Mouse (Mus musculus) midbrain, embryonic 16.5 days (tissue): Measurements from ENCODE around the gene Gm13871. TPM values are rescaled to one million over a fixed set of nuclear protein-coding genes. Genes with fewer than 3 reads are reported as not detected.
"Not testable (repeated sequence)": the region's sequence is repeated elsewhere in the genome, so short reads cannot be mapped to it uniquely, and the experiment has no call there.

Source experiments
- ATAC-seq: fragments of 200-750 bp; cut with Nextera tagmentation; 2 replicates; pipeline ENCODE4 v1.8.0; 2017; ENCODE audit warnings: moderate TSS enrichment
- H3K27ac ChIP-seq: fragments of 300-500 bp; sonication (generic); 2 replicates; pipeline ENCODE4 v1.5.1; 2014; ENCODE audit warnings: mild to moderate bottlenecking, low read length, mixed read lengths
- H3K27me3 ChIP-seq: fragments of 300-500 bp; sonication (generic); 2 replicates; pipeline ENCODE4 v1.6.1; 2014; ENCODE audit warnings: low read depth, low read length, mixed read lengths; ENCODE audit not compliant: control insufficient read depth, insufficient read depth
- H3K36me3 ChIP-seq: fragments of 300-500 bp; sonication (generic); 2 replicates; pipeline ENCODE4 v1.6.1; 2014; ENCODE audit warnings: mild to moderate bottlenecking, low read length, moderate library complexity, mixed read lengths; ENCODE audit not compliant: control insufficient read depth, insufficient read depth
- H3K4me1 ChIP-seq: fragments of 300-500 bp; sonication (generic); 2 replicates; pipeline ENCODE4 v1.6.1; 2014; ENCODE audit warnings: mild to moderate bottlenecking, low read length, mixed read lengths; ENCODE audit not compliant: control insufficient read depth, insufficient read depth
- H3K4me2 ChIP-seq: fragments of 300-500 bp; sonication (generic); 2 replicates; pipeline ENCODE4 v1.6.1; 2014; ENCODE audit warnings: mild to moderate bottlenecking, low read length, mixed read lengths
- H3K4me3 ChIP-seq: fragments of 300-500 bp; sonication (generic); 2 replicates; pipeline ENCODE4 v1.5.1; 2014; ENCODE audit warnings: low read depth, mild to moderate bottlenecking, low read length, moderate library complexity, mixed read lengths
- H3K9ac ChIP-seq: fragments of 300-500 bp; sonication (generic); 2 replicates; pipeline ENCODE4 v1.6.1; 2014; ENCODE audit warnings: low read depth, low read length, mixed read lengths
- H3K9me3 ChIP-seq: fragments of 300-500 bp; sonication (generic); replicated peaks from 2 replicates; pipeline ENCODE4 v1.6.1; 2014; ENCODE audit warnings: mild to moderate bottlenecking, low read length, mixed read lengths; ENCODE audit not compliant: control insufficient read depth, poor library complexity, severe bottlenecking
- WGBS: fragments of 180-500 bp; shearing (Covaris S2); extraction: QIAGEN DNeasy Blood & Tissue Kit; methylation state at CpG from one replicate; pipeline ENCODE4 v1.1.7; 2014; 5-methylcytosine and 5-hydroxymethylcytosine counted together
- polyA plus RNA-seq: library from polyadenylated mRNA; unstranded; fragments of >200 nt; fragmentation: Nextera tagmentation; extraction: Ambion mirVana; gene quantifications from 2 replicates; pipeline ENCODE4 v1.2.1, GENCODE M21; 2015

Gm13871 gene
- polyA plus RNA-seq: not detected in 2 replicates

GRCm38 (mm10) chr4:73905853-73906252 lies at the start of gene Gm13871:
Gm13871 (minus strand) TSS chr4:73905953.
- no CpG with 5 or more reads among the region's 4 CpGs for whole genome bisulfite sequencing
- not testable (repeated sequence) for H3K36me3 ChIP-seq, H3K4me3 ChIP-seq, H3K4me1 ChIP-seq, H3K9ac ChIP-seq, H3K27ac ChIP-seq, H3K27me3 ChIP-seq, H3K4me2 ChIP-seq, ATAC-seq, H3K9me3 ChIP-seq

GRCm38 (mm10) chr4:73950375-73950896 lies 44.7 kb upstream of the Gm13871 start, which contains the start of gene 2310002L09Rik:
2310002L09Rik (minus strand) TSS chr4:73950846.
- ATAC-seq: no peak
- H3K4me2 ChIP-seq: no peak within 1 kb of the TSS
- no peak within 1 kb of the TSS for H3K4me3 ChIP-seq
- no peaks in the 10 kb centered on the region for H3K27me3 ChIP-seq
- 84% methylated on average over 8 of the region's 8 CpGs for WGBS
- H3K4me1 ChIP-seq: no peaks in the 10 kb centered on the region
- H3K9me3 ChIP-seq: no peaks in the 10 kb centered on the region
- H3K27ac ChIP-seq: no peak within 1 kb of the TSS
- H3K9ac ChIP-seq: no peak within 1 kb of the TSS
- H3K36me3 ChIP-seq: no peaks in the 10 kb centered on the region

DNA sequence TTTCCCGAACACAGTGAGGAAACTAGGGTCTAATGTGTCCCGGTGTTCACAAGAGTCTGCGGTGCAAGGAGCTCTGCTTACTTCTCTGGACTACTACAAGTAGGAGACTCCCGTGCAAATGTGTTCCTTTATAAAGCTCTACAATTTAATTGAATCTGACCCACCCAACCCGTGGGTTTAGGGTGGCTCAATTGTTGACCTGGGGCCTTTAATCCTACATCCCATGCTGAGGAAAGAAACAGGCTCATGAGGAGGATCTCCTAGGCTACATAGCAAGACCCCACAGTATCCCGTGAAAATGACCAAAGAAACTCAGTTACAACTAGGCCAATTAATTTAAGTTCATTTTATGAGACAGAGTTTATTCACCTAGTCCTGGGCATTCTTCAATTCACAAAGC lies 14.9 kb upstream of the Gm13871 start, which contains the start of gene Gm11756:
Gene Gm11756 (minus strand): TSS at position 101 of the 400 bp plus-strand sequence.
- H3K9me3 ChIP-seq, ATAC-seq, H3K9ac ChIP-seq, H3K27ac ChIP-seq, H3K36me3 ChIP-seq, H3K4me1 ChIP-seq, H3K4me3 ChIP-seq, H3K27me3 ChIP-seq, H3K4me2 ChIP-seq: not testable (repeated sequence)
- 84% methylated on average over 6 of the region's 6 CpGs for WGBS

DNA sequence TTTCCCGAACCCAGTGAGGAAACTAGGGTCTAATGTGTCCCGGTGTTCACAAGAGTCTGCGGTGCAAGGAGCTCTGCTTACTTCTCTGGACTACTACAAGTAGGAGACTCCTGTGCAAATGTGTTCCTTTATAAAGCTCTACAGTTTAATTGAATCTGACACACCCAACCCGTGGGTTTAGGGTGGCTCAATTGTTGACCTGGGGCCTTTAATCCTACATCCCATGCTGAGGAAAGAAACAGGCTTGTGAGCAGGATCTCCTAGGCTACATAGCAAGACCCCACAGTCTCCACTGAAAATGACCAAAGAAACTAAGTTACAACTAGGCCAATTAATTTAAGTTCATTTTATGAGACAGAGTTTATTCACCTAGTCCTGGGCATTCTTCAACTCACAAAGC lies 14.7 kb downstream of the Gm13871 start, which contains the start of gene Gm11757:
Gene Gm11757 (minus strand): TSS at position 101 of the 400 bp plus-strand sequence.
- H3K4me2 ChIP-seq, H3K27ac ChIP-seq, H3K4me3 ChIP-seq, H3K4me1 ChIP-seq, H3K9me3 ChIP-seq, H3K9ac ChIP-seq, H3K36me3 ChIP-seq, ATAC-seq, H3K27me3 ChIP-seq: not testable (repeated sequence)
- no CpG with 5 or more reads among the region's 4 CpGs for WGBS

- H3K36me3 ChIP-seq, H3K4me1 ChIP-seq, H3K4me2 ChIP-seq, H3K27me3 ChIP-seq, ATAC-seq, H3K9ac ChIP-seq, H3K9me3 ChIP-seq, H3K27ac ChIP-seq, H3K4me3 ChIP-seq: not testable (repeated sequence)
- WGBS: no CpG with 5 or more reads among the region's 4 CpGs
Measured at GRCm38 (mm10) chr4:73876166-73876565, 29.6 kb downstream of the Gm13871 start, which contains the start of gene Gm11758. Gm11758 (minus strand) TSS chr4:73876266.

Other genes starting within 250 kb of the Gm13871 start
- not detected in 2 replicates for gene Gm11239, start 237.6 kb downstream of the Gm13871 start, polyA plus RNA-seq
- not detected in 2 replicates for gene Gm428, start 222.4 kb downstream of the Gm13871 start, polyA plus RNA-seq
- 0.31 and 0.59 TPM in 2 replicates for gene Rasef, start 115.0 kb downstream of the Gm13871 start, polyA plus RNA-seq
- gene Gm11758, start 29.7 kb downstream of the Gm13871 start, polyA plus RNA-seq: not detected in 2 replicates
- not detected in 2 replicates for gene Gm11757, start 14.8 kb downstream of the Gm13871 start, polyA plus RNA-seq
- not detected in 2 replicates for gene Gm11756, start 14.8 kb upstream of the Gm13871 start, polyA plus RNA-seq
- not detected in 2 replicates for gene 2310002L09Rik, start 44.9 kb upstream of the Gm13871 start, polyA plus RNA-seq
- gene Frmd3, start 107.5 kb upstream of the Gm13871 start, polyA plus RNA-seq: 40.6 and 43.1 TPM in 2 replicates